Mouse (Mus musculus) right cerebral cortex, adult 18-20 months (tissue): ENCODE results near the gene Tas1r2.
A peak's percentile ranks its signal among the peaks of the same experiment; 100 is the strongest.

ENCODE experiments used
- DNase-seq: peaks from one replicate; pipeline ENCODE4 v3.0.0; 2022; ENCODE audit warnings: mixed read lengths

The Tas1r2 gene

DNA sequence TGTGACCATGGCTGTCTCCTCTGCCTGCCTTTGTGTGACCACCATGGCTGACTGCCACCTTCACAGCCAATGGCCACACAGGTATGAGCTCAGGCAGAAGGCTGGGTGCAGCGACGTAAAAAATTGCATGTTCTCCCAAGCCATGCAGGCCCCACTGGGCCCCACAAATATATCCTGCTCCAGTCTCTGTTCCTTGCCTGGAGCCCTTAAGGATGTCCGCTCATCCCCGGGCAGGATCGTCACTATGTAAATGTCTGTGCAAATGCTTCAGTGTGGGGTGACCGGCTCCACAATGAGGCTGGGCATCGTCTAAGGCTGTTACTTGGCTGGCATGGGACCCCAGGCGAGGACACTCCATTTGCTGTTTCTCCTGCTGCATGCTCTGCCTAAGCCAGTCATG is at the start of gene Tas1r2:
Tas1r2 (plus strand) TSS at position 301 of the 400 bp plus-strand sequence.
- DNase-seq, result no peak

GRCm38 (mm10) chr4:139605216-139605615 is 48.1 kb upstream of the Tas1r2 start:
- DNase-seq, result no peak

DNA sequence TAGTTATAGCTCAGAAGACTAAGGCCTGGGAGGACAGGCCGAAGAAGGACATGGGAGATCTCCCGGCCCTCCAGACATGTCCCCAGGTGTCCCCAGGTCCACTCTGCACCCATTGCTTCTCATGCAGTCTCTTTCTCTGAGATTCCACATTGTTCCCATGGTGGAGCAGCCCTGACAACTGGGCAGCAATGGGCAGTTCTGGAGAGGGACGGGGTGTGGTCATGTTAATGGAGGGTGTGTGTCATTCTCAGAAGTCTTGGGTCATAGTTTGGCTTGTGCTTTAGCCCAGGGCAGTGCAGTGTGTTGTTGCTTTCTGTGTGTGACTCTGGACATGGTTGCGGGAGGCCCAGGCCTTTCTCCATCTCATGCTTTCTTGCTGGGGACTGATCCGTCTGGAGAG is 46.6 kb upstream of the Tas1r2 start:
- DNase-seq, result no peak

GRCm38 (mm10) chr4:139608975-139609374 is 44.4 kb upstream of the Tas1r2 start:
- DNase-seq, result no peak

DNA sequence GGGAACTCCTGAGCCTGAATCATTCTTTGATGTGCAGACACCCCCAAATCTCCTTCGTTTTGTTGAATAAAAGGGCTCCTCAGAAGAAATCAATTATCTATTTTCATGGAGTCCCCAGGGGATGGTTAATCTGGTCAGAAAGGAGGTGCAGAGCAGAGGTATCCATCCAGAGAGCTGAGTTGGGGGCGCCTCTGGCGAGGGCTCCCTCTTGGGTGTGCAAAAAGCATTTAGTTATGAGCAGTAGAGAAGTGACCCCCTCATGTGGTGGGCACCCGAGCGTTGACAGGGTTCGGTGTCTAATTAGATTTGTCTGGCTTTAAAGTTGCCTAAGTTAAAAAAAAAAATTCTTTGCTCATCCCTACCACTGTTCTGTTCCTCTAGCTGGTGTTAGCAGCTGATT is 42.4 kb upstream of the Tas1r2 start:
- no peak for DNase-seq

DNA sequence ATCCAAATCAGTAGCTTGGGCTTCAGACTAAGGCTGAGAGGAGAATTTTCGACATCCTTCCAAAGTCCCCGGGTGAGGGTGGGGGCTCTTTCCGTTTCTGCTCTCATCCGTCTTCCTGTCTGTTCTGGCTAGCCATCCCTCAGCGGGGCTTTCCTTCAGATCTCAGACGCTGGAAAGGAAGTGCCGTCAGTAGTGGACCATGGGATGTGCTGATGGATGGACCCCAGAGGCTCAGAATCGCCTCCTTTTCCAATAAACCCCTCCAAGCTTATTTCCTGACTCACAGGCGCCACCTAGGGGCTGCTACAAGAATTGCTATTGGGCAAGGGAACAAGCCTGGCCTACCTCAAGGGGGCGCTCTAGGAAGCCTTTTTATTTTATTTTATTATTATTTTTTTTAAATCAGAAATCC is 41.8 kb upstream of the Tas1r2 start:
- DNase-seq, result peak; percentile 57

DNA sequence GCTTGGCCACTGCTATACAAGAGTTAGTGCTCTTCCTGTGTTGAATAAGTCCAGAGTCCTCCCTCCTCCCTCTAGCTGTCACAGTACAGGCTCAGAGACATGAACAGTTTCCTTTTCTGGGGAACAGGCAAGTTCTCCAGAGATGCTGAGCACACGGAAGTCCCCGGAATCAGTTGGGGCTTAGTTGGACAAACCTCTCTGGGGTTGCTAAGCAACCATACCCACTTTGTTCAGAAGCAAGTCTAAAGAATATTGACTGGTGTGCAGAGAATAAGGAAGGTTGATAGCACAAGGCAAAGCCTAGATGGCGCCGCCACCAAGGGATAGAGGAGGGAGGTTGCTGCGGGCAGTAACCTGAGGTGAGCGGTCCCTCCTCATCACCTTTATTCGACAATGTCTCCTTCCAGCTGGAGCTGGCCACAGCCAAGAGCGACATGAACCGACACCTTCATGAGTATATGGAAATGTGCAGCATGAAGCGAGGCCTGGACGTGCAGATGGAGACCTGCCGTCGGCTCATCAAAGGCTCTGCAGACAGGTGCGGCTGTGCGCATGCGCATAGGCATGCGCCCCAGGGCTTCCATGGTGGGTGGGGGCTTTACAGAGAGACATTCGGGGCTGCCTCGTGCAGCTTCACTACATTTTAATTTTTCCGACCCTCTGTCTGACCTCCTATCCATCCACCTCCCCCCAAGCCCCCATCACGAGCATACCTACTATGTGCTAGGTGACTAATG is 38.6 kb upstream of the Tas1r2 start:
- no peak for DNase-seq

DNA sequence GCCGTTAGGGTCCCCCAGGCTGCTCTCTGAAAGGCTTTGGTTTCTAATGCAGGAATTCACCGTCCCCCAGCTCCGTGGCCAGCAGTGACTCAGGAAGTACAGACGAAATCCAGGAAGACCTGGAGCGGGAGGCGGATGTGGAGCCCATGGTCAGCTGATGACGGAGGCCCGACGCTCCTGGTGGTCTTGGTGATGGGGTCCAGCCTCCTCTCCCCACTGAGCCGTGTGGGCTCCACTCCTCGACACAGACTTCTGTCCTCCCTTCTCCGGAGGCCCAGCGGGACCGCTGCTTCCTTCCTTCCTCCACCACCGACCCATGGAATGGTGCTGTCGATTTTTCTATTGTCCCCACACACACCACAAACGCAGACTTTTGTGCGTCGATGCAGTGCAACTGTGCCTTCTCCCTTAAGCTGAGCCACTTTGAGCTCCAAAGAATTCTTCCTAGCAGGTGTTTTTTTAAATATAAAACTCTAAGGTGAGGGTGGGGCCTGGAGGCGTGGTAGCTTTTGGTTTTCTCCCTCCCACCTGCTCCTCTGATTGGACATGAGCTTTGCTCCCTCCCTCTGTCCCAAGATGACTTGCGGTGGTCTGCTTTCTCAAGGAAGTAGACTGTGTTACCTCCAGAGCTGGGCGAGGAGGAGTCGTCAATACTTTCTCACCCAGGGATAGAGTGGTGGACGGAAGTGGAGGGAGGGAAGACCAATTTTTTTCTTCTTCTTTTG is 36.9 kb upstream of the Tas1r2 start:
- no peak for DNase-seq

GRCm38 (mm10) chr4:139617001-139617364 is 36.4 kb upstream of the Tas1r2 start:
- DNase-seq, result no peak

GRCm38 (mm10) chr4:139619765-139620164 is 33.6 kb upstream of the Tas1r2 start:
- DNase-seq, result no peak

GRCm38 (mm10) chr4:139622373-139623282 is 30.7 kb upstream of the Tas1r2 start, which contains the start of gene Aldh4a1:
Gene Aldh4a1 (plus strand): TSS chr4:139622866.
- DNase-seq, result peak; percentile 94

DNA sequence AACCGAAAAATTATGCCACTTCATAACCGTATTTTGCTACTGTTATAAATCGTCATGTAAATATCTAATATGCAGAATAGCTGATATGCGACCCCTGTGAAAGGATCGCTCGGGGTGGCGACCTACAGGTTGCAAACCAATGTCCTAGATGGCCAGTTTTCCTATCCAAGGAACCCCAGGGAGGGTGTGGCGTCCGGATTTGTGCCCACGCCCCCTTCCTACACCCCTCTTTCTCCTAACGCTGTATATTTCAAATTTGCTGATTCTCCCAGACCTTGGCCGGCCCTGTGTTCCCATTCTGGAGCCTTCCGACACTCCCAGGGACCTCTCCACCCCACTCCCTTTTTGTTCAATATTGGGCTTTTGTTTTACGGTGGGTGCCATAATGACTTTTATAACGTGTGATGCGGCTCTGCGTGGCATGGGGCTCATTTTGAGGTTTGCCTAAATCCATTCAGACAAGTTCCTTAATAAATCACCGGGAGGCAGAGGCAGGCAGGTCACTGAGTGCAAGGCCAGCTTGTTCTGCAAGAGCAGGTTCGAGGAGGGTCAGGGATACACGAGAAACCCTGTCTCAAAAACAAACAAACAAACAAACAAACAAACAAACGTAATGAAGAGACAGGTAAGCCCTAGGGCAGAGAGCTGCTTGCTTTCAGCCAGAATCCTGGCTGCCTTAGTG is 29.8 kb upstream of the Tas1r2 start:
- no peak for DNase-seq

DNA sequence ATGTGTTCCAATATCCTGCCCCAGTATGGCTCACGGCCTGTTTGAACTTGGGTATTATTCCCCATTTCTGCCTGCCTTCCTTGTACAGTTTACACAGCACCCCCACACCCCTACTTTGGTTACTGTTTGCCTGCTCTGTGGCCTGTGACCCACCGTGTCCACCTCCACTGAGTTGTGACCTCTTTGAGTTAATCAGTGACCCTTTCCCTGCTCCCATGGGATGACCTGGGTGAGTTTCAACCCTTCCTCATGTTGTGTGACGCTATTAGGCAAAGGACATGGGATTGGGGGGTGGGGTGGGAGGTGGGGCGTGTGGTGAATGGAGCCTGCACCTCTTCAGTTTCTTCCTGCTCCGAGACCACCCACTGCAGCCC is 29.2 kb upstream of the Tas1r2 start:
- DNase-seq, result no peak

GRCm38 (mm10) chr4:139624706-139625105 is 28.6 kb upstream of the Tas1r2 start:
- no peak for DNase-seq

GRCm38 (mm10) chr4:139627361-139627760 is 26.0 kb upstream of the Tas1r2 start:
- DNase-seq, result no peak

- no peak for DNase-seq
Observed at GRCm38 (mm10) chr4:139630171-139630570, 23.2 kb upstream of the Tas1r2 start.

GRCm38 (mm10) chr4:139631141-139631540 is 22.2 kb upstream of the Tas1r2 start:
- DNase-seq, result no peak

DNA sequence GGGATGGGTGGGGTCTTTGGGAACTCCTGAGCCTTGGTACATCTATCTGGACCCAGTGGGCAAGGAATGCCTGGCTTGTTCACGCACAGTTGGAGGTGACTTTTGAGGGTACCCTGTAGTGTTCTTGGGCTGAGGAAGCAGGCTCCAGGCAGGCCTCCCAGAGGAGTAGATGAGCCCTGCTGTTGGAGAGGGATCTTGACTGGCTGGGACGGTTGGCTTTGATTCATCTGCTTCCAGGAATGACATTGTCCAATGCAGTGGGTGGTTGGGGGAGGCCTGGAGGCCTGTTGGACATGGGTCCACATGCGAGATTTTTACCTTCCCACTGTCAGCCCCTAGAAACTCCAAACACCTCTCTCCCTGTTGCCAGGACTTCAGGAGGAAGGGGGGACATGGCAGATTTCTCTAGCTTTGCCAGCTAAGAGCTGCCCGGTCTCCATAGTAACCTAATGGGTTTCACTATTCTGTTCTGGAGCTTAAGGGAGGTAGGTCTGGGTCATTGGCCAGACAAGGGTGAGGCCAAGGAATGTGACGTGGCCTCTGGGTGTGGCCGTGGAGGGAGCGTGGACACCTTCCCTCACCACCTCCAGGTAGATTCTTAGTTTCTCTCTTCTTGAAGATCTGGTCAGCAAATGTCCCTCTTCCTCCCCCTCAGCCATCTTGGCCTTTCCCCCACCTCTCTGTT is 21.6 kb upstream of the Tas1r2 start:
- DNase-seq, result no peak

GRCm38 (mm10) chr4:139632254-139632580 is 21.1 kb upstream of the Tas1r2 start:
- DNase-seq, result no peak

GRCm38 (mm10) chr4:139636373-139636772 is 17.0 kb upstream of the Tas1r2 start:
- DNase-seq, result peak; percentile 63

- no peak for DNase-seq
Observed at GRCm38 (mm10) chr4:139637847-139638246, 15.5 kb upstream of the Tas1r2 start.

- DNase-seq, result no peak
Observed at GRCm38 (mm10) chr4:139638356-139638755, 15.0 kb upstream of the Tas1r2 start.
